Mouse (Mus musculus): ENCODE measurements around the gene Echdc2.

DNA sequence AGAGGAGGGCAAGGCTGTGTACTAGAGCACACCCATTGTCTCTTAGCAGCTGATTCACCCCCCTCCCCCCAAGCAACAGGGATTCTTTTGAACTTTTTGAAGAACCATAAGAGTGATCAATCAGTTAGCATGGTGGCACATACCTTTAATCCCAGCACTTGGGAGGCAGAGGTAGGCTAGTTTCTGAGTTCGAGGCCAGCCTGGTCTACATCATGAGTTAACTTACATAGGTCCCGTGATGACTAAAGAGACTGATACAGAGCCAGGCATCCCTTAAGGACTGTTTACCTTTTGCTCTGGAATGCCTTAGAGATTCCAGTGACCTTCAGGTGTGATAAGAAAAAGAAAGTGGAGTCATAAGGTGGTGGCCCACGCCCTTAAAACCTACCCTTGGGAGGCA is 1.9 kb upstream of the Echdc2 start:
- no peak for TF ChIP-seq CTCF (IDR thresholded peaks at IDR 0.05; ENCODE audit: borderline replicate concordance, insufficient read depth, low read length)
- TF ChIP-seq POLR2A (IDR thresholded peaks at IDR 0.05; ENCODE audit: low read depth, low read length) = no peak

All from embryonic fibroblast, embryonic 13.5 days (primary cell).